Mouse (Mus musculus) liver, postnatal 0 days (tissue): ENCODE data around the gene Rmi2. TPM values are rescaled to one million over a fixed set of nuclear protein-coding genes. Genes with fewer than 3 reads are reported as not detected.

Source experiments
- ATAC-seq: fragments of 200-750 bp; cut with Nextera tagmentation; 2 replicates; pipeline ENCODE4 v1.8.0; 2017; ENCODE audit warnings: mild to moderate bottlenecking, moderate library complexity
- DNase-seq: peaks from one replicate; pipeline ENCODE4 v3.0.0-alpha.2; 2016
- H3K27ac ChIP-seq: fragments of 300-500 bp; sonication (generic); 2 replicates; pipeline ENCODE4 v1.5.1; 2014; ENCODE audit warnings: antibody characterized with exemption, moderate library complexity, mild to moderate bottlenecking, low read depth
- H3K27me3 ChIP-seq: fragments of 300-500 bp; sonication (generic); 2 replicates; pipeline ENCODE4 v1.6.1; 2014; ENCODE audit warnings: low read length, control low read depth, mixed read lengths; ENCODE audit not compliant: insufficient read depth
- H3K36me3 ChIP-seq: fragments of 300-500 bp; sonication (generic); replicated peaks from 2 replicates; pipeline ENCODE4 v1.6.1; 2014; ENCODE audit warnings: mild to moderate bottlenecking, control low read depth, low read length, moderate library complexity, mixed read lengths; ENCODE audit not compliant: insufficient read depth
- H3K4me1 ChIP-seq: fragments of 300-500 bp; sonication (generic); 2 replicates; pipeline ENCODE4 v1.6.1; 2014; ENCODE audit warnings: antibody characterized with exemption, mild to moderate bottlenecking, control low read depth; ENCODE audit not compliant: insufficient read depth
- H3K4me2 ChIP-seq: fragments of 300-500 bp; sonication (generic); 2 replicates; pipeline ENCODE4 v1.6.1; 2014; ENCODE audit warnings: low read depth, mild to moderate bottlenecking, low read length, moderate library complexity, mixed read lengths
- H3K4me3 ChIP-seq: fragments of 300-500 bp; sonication (generic); 2 replicates; pipeline ENCODE4 v1.5.1; 2014; ENCODE audit warnings: low read depth, low read length
- H3K9ac ChIP-seq: fragments of 300-500 bp; sonication (generic); replicated peaks from 2 replicates; pipeline ENCODE4 v1.6.1; 2014; ENCODE audit warnings: mild to moderate bottlenecking, moderate library complexity
- H3K9me3 ChIP-seq: fragments of 300-500 bp; sonication (generic); 2 replicates; pipeline ENCODE4 v1.6.1; 2016; ENCODE audit warnings: mild to moderate bottlenecking, control low read depth, low read length, mixed read lengths
- CTCF ChIP-seq: sonication (generic); IDR thresholded peaks from 2 replicates; pipeline ENCODE4 v1.5.1; 2016; ENCODE audit warnings: antibody characterized with exemption, low read depth
- EP300 ChIP-seq: IDR thresholded peaks from 2 replicates; pipeline ENCODE4 v1.6.1; 2016; ENCODE audit warnings: antibody characterized with exemption, low read depth, mild to moderate bottlenecking
- WGBS: fragments of 180-500 bp; shearing (Covaris S2); extraction: QIAGEN DNeasy Blood & Tissue Kit; methylation state at CpG from one replicate; pipeline ENCODE4 v1.1.7; 2014; ENCODE audit not compliant: insufficient replicate concordance; 5-methylcytosine and 5-hydroxymethylcytosine counted together
- polyA plus RNA-seq: library from polyadenylated mRNA; unstranded; fragments of >200 nt; fragmentation: Nextera tagmentation; extraction: Ambion mirVana; gene quantifications from 2 replicates; pipeline ENCODE4 v1.2.1, GENCODE M21; 2015

The Rmi2 gene
- polyA plus RNA-seq, 1 experiment from 2014 or later, result 1.1 TPM

DNA sequence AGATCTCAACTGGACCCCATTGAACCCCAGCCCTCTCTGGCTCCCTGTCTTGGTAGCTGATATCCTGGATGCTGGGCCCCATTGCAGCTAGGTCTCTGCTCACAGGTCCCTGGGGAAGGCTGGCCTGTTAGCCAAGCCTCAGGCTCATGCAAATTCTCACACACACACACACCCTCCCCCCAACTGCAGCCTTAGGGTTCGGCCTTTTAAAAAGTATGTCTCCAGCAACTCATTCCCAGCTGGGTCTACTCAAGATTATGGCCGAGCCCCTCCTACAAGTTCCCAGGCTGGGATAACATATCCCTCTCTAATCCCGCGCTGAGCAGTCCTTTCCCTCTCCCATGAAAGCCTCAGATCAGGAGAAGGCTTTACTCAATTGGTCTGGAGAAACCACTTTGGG, 13.5 kb upstream of the Rmi2 start:
- Histone ChIP-seq H3K9ac (no peak overlapping the region), H3K4me1 (no peaks in the 10 kb centered on the region), H3K9me3 (no peaks in the 10 kb centered on the region), H3K36me3 (no peaks in the 10 kb centered on the region), H3K4me2 (0 out of 2 replicates have a peak overlapping the region, but pooled peaks have one; percentile 26), H3K27me3 (no peaks in the 10 kb centered on the region), H3K27ac (no peak overlapping the region), H3K4me3 (no peak overlapping the region)
- no peak for ATAC-seq
- TF ChIP-seq EP300 (no peak), CTCF (no peak)
- WGBS, result 74% methylated on average over 4 of the region's 4 CpGs
- DNase-seq, result no peak

DNA sequence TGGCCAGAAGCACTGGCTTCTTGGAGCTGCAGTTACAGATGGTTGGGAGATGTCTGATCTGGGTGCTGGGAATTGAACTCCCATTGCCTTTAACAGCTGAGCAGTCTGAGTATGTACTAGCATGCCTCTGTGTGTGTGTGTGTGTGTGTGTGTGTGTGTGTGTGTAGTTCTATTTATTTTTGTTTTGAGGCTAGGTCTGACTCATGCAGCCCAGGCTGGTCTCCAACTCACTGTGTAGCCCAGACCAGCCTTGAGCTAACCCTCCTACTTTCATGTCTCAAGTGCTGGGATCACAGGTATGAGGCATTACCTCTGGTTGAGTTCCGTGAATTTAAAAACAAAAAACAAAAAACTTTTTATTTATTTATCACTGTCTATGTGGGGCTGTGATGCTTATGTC, 10.3 kb upstream of the Rmi2 start:
- ATAC-seq (no peak), DNase-seq (no peak)
- H3K36me3 ChIP-seq, result no peaks in the 10 kb centered on the region
- H3K4me2 ChIP-seq, result no peak overlapping the region
- H3K4me3 ChIP-seq, result no peak overlapping the region
- H3K9ac ChIP-seq, result no peak overlapping the region
- 74% methylated on average over 1 of the region's 1 CpGs for WGBS
- no peaks in the 10 kb centered on the region for H3K9me3 ChIP-seq
- no peak overlapping the region for H3K27ac ChIP-seq
- H3K4me1 ChIP-seq, result no peaks in the 10 kb centered on the region
- no peaks in the 10 kb centered on the region for H3K27me3 ChIP-seq
- no peak for TF ChIP-seq EP300
- TF ChIP-seq CTCF, result no peak

GRCm38 (mm10) chr16:10825840-10826239, 9.0 kb upstream of the Rmi2 start:
- Histone ChIP-seq H3K4me2 (no peak overlapping the region), H3K9ac (no peak overlapping the region), H3K4me1 (no peaks in the 10 kb centered on the region), H3K27ac (no peak overlapping the region), H3K9me3 (no peaks in the 10 kb centered on the region), H3K36me3 (no peaks in the 10 kb centered on the region), H3K4me3 (no peak overlapping the region), H3K27me3 (no peaks in the 10 kb centered on the region)
- ATAC-seq, result no peak
- TF ChIP-seq CTCF (no peak), EP300 (no peak)
- no peak for DNase-seq
- 77% methylated on average over 4 of the region's 4 CpGs for WGBS

- no peak for ATAC-seq
- Histone ChIP-seq H3K4me3 (no peak overlapping the region), H3K27me3 (no peaks in the 10 kb centered on the region), H3K9ac (no peak overlapping the region), H3K9me3 (no peaks in the 10 kb centered on the region), H3K27ac (peak overlapping the region; percentile 51; the same call in 1 of the 2 replicates), H3K36me3 (no peaks in the 10 kb centered on the region), H3K4me2 (no peak overlapping the region), H3K4me1 (no peaks in the 10 kb centered on the region)
- WGBS, result 75% methylated on average over 9 of the region's 9 CpGs
- TF ChIP-seq EP300, result no peak
- TF ChIP-seq CTCF, result no peak
- DNase-seq, result no peak
Measured at GRCm38 (mm10) chr16:10827269-10827668, 7.6 kb upstream of the Rmi2 start.

DNA sequence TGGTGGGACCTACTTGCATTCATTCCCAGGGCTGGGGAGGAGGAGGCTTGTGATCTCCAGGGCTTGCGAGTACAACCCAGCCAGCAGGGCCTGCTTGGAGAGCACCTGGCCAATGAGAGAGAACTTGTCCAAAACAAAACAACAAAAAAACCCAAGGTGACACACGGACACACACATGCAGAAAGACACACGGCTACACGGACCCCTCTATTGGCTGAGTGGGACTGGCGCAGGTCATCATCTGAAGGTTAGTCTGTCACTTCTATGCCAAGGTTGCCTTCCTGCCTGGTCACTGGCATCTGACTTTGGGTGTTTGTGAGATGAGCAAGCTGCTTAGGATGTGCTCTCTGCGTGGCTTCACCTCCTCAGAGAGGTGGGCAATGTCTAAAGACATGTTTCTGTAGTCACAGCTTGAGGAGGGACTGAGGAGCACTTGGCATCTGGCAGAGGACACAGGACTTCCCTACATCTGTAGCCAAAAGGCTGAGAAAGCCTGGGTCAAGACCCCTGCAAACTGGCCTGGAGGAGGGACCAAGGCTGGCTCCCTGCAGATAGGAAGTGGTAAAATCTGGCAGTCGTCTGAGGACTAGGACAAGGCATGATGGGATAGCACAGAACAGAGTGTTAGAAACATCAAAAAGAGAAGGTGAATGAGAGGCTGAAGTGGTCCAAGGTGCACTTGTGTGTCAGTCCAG, 6.9 kb upstream of the Rmi2 start:
- WGBS, result 73% methylated on average over 7 of the region's 7 CpGs
- Histone ChIP-seq H3K9ac (no peak overlapping the region), H3K4me2 (no peak overlapping the region), H3K4me3 (no peak overlapping the region), H3K27me3 (no peaks in the 10 kb centered on the region), H3K9me3 (no peaks in the 10 kb centered on the region), H3K36me3 (no peaks in the 10 kb centered on the region), H3K27ac (no peak overlapping the region), H3K4me1 (no peaks in the 10 kb centered on the region)
- ATAC-seq, result no peak
- DNase-seq, result no peak
- TF ChIP-seq CTCF, result no peak
- TF ChIP-seq EP300, result no peak

DNA sequence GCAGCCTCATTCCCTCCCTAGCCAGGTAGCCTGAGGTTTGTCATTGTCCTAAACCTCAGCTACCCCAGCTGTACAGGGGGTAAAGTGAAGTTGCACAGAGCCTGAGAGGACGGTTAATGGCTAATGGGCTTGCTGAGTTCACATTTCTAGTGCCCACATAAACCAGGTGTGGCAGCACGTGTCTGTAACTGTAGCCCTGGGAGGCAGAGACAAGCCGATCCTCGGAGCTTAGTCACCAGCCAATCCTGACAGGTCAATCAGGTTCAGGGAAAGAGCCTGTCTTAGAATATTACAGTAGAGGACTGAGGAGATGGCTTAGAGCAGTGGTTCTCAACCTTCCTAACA, 6.4 kb upstream of the Rmi2 start:
- Histone ChIP-seq H3K4me1 (no peaks in the 10 kb centered on the region), H3K9ac (no peak overlapping the region), H3K9me3 (no peaks in the 10 kb centered on the region), H3K4me2 (no peak overlapping the region), H3K36me3 (no peaks in the 10 kb centered on the region), H3K4me3 (no peak overlapping the region), H3K27me3 (no peaks in the 10 kb centered on the region), H3K27ac (no peak overlapping the region)
- TF ChIP-seq CTCF (no peak), EP300 (no peak)
- WGBS, result 74% methylated on average over 4 of the region's 4 CpGs
- DNase-seq, result no peak
- no peak for ATAC-seq

DNA sequence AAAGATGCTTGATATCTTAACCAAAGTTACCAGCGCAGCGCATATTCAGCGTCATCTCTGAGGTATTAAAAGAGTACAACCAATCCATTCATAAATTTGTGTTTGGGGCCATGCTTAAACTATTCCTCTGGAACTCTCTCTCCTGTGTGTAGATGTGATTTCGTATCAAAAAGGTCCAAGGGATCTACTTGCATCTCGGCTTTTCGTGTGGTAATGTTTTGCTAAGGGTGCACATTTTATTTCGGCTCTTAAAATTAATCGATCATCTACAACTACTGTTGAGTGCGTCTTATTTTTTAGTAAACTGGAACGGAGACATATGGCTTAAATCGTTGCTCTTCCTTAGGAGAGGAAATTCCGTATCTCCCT, 333 bp upstream of the Rmi2 start:
- no peaks in the 10 kb centered on the region for H3K9me3 ChIP-seq
- ATAC-seq (no peak), DNase-seq (no peak)
- H3K27ac ChIP-seq, result no peak overlapping the region
- H3K4me3 ChIP-seq, result peak overlapping the region; percentile 70
- H3K9ac ChIP-seq, result peak overlapping the region; percentile 77
- H3K27me3 ChIP-seq, result no peaks in the 10 kb centered on the region
- peak overlapping the region; percentile 98 for H3K4me2 ChIP-seq
- no peak for TF ChIP-seq EP300
- TF ChIP-seq CTCF, result no peak
- H3K4me1 ChIP-seq, result peaks cover 26% of the 10 kb centered on the region
- 6% methylated on average over 12 of the region's 12 CpGs for WGBS
- no peaks in the 10 kb centered on the region for H3K36me3 ChIP-seq
